Mouse (Mus musculus) spleen, postnatal 10 days (tissue): ENCODE data around the gene Pdlim1.

Experiments used
- DNase-seq, 2 experiments: peaks; one replicate each; pipeline ENCODE4 v3.0.0; 2021 to 2022; ENCODE audit warnings: low spot score in 2 of 2

The Pdlim1 gene

DNA sequence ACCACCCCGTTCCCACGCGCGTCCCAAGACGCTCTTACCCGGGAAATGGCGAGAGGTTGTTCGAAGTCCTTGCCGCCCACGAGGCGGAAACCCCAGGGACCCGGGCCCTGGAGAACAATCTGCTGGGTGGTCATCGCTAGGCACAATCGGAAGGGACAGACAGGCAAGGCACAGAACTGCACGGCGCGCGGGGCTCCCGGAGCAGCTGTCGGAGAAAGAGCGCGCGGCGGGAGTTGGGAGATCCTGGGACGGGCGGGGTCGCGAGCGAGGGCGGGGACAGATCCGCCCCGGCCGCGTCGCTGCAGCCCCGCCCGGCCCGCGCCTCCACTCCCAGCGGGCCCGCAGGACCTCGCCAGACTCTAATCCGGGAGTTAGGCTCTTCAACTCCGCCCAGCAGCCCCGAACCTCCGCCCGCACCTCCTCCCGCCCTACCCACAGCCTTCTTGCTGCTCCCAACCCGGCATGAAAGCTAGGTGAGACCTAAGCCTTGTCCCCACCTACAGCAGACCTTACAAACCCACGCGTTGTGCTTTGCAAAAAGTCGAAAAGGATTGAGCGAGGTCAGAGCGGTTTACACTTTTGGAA lies at the start of gene Pdlim1:
TSS of gene Pdlim1 (minus strand) at position 535 of the 585 bp plus-strand sequence.
- DNase-seq, result peak; percentile 61 to 82

DNA sequence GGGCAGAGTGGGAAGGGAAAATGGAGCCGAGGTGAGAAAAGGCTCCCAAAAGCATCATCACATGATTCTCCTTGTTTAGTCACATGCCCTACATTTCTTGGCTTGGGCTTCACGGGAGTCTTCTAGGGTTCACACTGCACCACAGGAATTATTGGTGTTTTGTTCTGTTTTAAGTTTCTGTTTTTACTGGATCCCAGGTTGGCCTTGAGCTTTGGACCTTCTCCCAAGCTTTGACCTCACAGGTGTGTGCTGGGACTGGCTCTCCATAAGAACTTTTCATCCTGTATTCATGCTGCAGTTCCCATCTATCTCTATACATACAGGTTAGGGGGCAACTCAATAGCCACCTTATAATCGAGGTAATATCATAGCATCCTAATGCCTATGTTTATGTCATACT lies 47.6 kb upstream of the Pdlim1 start:
- no peak for DNase-seq

DNA sequence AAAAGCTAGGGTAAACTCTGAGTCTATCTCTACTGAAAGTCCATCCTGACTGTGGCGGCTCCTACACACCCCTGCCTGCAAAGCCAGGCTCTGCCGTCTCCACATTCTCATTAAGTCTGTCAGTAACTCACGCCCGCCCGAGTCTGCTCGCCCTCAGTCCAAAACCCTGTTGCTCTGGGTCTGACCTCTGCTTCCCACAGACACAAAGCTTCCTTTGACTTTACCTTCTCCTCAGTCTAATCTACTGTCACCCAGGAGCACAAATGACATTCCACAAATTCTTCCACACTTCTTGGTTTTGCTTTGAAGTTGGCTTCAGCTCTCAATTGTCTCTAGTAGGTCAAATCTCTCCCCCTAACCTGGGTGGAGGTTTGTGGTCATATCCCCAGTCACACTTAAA lies 46.9 kb upstream of the Pdlim1 start:
- DNase-seq, result no peak

DNA sequence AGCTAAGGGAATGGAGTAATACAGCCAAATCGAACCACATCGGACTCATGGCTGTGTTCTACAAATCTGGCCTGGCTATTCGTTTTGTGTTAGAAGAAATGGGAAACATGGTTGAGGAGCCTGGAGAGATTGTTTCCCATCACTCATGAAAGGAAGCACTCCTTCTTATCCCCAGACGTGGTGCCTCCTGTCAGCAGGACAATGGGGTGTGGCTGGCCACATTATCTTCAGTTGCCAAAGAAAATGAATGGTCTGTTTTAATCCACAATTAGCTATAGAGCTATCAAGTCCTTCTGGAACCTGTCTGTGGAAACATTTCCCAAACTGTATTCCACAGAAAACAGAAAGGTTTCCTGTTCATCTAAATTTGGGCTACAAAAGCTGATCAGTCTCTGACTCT lies 45.4 kb upstream of the Pdlim1 start:
- no peak for DNase-seq

DNA sequence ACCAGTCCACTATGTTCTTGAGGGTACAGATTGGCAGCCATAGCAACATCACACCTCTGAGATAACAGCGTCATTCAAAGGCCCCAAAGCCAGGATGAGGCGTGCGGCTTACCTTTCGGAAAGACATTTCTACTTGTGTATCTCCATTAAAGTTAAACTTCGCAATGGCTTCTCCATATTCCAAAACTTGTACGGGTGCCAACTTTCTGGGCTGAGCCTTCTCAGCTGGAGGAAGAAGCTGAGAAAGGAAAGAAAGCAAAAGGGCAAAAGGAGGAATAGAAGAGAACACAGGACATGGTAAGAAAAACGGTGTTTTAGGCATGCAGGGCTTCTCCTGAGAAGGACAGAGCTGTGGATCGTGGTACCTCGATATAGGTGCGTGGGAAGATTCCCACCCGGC lies 42.6 kb upstream of the Pdlim1 start:
- DNase-seq, result no peak

DNA sequence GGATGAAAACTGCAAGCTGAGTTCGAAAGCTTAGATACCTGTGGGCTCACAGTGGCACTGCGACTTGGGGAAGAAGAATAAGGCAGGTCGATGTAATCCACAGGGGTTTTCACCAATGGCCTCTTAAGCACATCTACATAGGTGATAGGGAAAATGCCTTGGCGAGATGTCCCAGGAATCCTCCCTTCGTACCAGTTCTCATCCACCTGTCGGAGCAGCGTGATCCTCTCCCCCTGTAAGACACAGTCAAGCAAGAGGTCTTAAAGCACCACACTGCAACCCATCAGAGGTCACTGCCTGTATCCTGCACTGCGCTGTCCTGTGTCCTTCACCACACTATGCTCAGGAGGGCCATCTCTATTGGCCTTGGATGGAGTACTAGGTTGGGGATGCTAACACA lies 40.0 kb upstream of the Pdlim1 start:
- no peak for DNase-seq

DNA sequence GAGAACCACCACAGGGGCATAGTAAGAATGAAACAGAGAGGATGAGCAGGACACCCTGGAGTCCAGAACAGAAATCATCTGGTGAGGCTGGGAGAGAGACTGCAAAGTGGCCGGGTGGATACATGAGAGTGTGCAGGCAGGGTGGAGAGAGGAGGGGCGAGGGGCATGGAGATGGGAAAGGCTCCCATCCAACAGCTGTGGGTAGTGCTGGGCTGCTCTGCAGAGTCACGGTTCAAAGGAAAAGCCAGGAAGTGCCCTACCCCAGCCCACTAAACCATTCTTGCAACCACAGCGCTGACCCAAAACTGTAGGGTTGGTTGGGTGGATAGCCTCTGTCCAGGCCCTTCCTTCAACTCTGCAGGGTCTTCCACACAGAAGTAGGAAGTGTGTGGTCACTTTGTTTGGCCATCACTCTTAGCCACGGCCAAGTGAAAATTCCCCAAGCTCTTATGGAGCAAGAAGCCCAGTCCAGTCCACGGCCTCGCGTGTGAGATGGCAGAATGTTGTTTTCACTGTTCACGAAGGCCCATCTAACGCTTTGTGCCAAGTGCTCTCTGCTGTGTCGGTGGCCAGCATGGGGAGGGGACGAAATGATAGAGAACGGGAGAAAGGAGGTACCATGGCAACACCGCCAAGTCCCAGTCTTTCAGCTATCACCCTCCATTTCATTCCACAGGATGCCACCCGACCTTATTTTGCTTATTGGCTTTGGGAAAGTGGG lies 38.9 kb upstream of the Pdlim1 start:
- DNase-seq, result no peak

DNA sequence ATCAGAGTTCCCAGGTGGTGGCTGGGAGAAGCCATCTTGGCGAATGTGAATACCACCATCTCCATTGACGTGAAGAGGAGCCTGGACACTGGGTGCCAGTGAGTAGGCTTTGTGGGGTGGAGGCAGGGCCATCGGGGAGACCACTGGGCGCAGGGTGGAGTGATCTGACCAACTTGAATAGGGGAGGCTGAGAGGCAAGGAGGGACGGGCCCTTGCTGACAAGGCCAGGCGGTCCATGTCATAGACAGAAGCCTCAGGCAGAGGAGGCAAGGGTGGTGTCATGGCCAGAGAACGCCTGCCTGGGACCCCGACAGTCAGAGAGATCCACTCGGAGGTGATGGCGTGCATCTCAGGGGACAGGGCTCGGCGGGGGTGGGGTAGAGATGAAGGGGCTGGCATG lies 38.3 kb upstream of the Pdlim1 start:
- DNase-seq, result no peak

DNA sequence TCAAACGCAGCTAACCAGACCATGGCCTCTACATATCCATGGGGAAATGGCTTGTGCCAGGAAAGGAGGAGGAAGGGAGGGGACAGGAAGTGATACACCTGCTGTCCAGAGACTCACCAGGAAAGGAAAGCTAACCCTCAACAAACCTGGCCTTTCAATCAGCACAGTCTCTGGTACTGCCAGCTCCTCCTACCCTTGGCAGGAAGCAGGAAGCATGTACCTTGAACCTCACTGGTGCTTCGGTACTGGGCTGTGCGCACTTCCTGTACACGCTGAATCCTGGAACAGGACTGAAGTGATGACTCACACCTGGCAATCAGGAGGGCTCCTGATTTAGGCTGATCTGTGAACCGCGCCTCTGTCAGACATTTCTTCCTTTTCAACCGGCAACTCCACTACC lies 35.9 kb upstream of the Pdlim1 start:
- DNase-seq, result no peak

DNA sequence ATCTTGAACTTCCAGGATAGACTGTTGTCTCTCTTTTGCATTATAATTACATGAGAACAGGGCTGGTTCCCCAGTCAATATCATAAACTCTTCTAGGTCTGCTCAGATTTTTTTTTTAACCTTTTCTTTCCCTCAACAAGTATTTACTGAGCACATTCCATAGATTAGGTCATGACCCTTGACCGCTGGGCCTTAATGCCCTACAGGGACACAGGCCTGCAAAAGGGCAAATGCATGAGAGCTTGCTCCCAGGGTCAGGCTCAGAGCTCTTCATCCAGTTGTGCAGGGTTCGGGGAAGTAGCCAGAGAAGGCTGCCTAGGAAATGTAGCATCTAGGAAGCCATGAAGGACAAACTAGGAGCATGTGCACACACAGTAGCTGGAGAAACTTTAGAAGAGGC lies 35.0 kb upstream of the Pdlim1 start:
- no peak for DNase-seq

DNA sequence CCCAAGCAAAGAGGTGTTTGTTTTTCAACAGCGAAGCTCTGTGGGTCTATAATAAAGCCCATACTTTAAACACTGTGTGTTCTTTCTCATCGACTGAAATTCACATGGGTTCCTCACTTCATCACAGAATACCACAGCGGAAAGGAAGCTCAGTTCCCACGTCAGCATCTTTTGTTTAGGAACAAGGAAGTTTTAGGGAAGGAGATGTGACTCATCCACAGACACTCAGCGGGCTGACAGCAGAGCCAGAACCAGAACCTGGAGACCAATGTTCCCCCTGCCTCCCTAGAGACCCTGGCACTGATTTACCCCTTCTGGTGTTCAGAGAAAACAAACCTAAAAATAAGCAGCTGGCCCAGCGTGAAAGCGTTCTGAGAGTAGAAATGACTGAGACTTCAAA lies 33.8 kb upstream of the Pdlim1 start:
- no peak for DNase-seq

DNA sequence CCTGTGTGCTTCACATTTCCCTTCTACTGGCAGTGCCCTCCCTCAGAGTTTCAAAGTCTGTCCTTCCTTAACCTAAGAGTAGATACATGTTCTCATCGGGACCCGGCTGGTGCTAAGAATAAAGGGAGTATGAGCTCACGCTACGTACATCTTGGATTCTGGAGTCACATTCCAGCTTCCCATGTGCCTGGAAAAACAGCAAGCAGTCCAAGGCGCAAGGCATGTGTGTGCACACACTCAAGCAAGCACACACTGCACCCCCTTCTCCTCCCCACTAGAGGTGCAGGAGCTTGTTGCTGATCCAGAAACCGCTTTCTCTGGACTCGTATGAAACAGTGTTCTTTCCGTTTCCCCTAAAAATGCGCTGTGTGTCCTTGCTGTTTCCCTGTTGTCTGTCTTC lies 31.3 kb upstream of the Pdlim1 start:
- DNase-seq, result no peak

DNA sequence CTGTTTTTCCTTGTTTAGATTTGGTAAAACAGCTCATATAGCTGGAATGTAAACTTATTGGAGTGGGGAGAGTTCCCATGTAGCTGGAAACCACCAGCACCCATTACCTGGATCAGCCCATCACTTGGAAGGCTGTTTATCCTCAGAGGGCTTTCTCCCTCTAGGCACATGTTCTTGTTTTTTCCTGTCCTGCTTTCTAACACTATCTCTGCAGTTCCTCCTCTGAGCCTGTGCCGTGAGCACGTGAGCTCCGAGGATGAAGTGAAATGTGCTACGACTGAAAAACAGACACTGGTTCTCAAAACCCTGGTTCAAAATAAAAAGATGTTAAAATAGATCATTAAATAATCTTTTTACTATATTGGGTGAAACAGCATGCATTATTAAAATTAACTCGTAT lies 30.8 kb upstream of the Pdlim1 start:
- DNase-seq, result no peak

DNA sequence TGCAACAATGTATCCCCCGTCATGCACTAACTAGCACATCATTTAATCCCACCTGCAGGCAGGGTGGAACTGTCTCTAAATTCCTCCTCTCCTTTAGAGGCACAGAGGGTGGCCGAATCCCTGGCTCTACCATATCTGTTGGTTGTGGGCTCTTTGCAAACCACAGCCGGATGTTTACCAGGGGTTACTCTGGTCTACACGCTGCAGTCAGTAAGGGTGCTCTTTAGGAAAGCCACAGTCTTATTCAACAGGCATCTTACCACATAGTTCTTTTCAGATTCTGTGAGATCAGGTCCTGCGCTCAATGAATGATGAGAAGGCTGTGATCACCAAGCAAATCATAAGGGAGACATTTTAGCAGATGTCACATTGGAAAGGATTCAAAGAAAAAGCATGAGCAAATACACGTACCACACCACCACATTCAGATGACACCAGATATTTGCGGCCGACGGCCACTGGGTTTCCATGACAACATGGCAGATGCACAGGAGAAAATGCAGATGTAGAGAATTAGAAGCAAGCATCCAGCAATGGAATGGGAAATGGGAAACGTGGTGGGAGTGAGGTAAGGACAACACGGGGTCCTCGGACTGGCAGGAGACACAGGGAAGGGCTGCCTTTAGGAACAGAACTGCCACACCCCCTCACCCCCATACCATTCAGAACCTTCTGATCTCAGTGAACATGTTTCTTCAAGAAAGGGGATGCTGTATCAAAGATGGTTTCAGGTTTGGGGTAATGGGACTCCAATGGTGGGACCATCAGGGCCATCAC lies 28.5 kb upstream of the Pdlim1 start:
- DNase-seq, result no peak

DNA sequence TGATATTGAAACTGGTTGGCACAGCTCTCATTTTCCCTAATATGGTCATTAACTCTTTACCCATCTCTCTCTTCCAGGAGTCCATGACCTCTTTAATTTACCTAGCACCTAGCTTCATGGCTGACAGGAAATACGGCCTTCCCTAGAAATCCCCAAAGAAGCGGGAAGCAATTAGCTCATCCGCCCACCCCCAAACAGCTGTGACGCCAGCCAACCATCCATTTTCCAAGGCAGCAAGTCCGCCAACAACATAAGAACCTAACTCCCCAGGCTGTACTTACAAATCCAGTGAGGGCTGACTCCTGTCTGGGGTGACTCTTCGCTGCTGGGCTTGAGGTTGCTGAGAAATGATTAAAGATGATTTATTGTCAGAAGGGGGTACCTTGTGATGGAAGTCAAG lies 27.5 kb upstream of the Pdlim1 start:
- DNase-seq, result no peak

DNA sequence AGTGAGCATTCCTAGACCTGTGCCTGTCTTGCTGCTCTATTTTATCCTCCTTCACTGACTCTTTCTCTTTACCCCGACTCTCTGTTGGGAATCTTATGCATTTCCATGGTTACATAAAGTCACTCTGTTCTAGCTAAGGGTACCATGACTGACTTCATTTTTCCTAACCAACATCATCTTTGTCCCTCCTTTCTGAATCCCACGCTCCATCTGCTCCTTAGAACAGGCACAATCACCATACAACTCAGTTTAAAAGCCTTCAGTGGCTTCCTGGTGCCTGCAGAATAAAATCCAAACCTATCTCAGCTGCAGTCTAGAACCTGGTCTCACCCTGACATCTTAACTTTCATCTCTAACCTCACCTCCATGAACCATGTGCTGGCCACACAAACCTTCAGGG lies 26.9 kb upstream of the Pdlim1 start:
- no peak for DNase-seq

DNA sequence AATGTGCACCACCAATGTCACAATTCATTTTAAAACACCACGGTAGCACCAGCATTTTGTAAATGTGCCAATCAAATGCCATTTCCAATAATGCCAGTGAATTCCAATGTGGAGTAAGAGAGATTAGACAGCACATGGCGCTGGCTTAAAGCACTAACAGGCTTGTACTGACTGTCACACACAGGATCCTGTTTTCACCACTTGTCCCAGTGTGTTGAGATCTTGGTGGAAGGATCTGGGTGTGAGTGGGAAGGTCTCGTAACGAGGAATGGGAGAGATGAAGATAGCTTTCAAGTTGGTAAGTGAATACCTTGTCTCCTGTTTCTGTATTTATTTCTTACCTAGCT lies 26.1 kb upstream of the Pdlim1 start:
- DNase-seq, result no peak

DNA sequence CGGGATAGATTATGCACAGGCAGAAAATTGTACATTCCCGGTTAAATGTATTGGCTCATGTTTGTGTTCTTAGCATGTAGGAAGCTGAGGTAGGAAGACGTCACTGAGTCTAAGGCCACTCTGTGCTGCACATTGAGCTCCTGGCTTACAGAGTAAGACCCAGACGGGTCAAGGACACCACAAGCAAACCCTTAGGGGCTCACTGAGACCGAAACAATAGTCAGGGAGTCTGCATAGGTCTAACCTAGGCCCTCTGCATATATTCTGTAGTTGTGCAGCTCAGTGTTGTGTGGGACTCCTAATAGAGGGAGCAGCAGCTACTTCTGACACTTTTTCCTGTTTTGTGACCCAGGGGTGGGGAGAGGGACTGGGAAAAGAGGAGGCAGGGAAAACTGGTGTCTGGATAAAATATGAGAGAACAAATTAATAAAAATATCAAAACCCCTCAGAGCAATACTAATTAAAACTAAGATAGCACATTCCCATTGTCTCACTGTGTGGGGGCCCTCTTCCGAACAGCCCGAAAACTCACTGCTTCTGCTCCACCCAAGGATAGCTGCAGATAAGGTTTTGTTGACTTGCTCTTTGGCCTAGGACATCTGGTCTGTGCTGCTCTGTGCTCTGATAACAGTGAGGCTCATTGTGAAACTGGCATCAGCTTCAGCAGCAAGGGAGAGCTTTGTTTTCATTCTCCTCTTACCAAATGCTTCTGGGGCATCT lies 25.6 kb upstream of the Pdlim1 start:
- no peak for DNase-seq

DNA sequence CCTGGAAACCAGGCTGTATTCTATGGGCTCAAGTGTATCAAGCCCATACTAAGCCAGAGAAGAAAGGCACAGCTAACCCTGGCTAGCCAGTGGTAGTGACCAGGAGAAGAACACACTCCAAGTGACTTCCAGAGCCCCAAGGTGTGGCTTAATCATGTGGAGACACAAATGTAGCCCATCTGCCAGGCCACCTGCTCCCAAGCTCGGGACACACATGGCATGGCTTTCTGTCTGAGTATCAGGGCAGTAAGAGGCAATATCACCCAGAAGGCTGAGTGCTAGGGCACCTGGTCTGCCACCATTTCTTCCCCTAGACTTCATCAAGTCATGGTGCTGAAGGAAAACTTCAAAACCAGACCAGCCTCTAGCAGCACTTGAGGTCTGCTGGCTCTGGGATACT lies 22.6 kb upstream of the Pdlim1 start:
- DNase-seq, result no peak

DNA sequence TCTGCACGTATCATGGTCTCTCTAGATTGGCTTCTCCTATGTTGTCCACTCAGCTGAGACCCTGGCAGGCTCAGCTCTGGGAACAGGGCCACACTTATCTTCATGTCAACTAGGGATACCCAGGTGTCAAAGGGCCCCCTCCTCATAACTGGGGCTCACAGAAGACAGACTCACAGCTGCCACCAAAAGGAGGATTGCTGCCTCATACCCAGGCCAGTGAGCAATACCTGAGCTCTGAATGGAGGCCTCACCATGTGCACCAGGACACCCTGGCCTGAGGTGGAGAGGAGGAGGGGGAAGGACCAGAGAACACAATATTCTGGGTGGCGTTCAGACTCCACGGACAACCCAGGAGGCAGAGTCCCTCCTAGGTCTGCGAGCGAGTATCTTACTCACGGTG lies 22.1 kb upstream of the Pdlim1 start:
- DNase-seq, result no peak

DNA sequence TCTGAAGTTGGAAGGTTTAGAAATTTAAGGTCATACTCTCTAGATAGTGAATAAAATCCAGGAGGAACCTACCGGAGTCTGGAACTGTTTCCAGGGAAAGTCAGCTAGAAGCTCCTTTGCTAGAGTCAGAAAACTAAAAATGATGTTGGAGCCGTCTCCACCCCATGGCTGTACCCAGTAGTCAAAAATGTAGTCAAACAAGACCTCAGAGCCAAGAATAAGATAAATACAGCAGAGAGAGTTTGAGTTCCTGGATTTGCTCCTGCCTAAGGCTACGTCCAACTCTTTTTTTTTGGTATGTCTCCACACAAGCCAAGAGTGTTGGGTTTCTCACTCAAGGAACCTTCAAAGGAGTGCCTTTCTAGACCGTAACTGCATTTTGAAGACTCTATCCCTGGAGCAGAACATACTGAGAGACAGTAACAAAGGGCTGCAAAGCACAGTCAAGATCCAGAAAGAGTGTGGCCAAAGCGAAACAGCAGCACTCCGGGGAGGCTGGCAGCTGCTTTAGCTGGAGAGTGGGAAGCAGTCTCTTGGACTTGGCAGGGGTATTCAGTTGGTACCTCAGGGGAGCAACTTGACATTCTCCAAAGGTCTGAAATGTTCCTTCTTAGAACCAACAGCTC lies 18.6 kb upstream of the Pdlim1 start:
- no peak for DNase-seq

DNA sequence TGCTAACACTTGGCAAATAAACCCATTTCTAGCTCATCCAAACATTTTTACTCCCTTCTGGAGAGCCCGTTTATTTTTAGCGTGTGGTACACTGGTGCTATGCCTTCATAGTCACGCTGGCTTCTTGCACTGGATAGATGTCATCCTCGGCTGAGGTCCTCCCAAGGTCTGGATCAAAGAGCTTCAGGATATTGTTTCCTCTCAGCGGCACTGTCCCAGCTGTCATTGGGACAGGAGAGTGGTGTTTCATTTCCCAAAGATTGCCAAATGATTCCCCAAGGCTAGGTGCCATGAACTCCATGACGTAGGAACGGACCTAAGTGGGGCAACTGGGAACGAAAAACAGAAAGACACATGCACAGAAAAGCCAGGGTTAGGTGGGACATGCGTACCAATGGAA lies 16.8 kb upstream of the Pdlim1 start:
- DNase-seq, result no peak
